Mouse (Mus musculus) midbrain, embryonic 12.5 days (tissue): ENCODE measurements around the gene Olfr1358. TPM values are rescaled to one million over a fixed set of nuclear protein-coding genes. Genes with fewer than 3 reads are reported as not detected.
"Not testable (repeated sequence)": the region's sequence is repeated elsewhere in the genome, so short reads cannot be mapped to it uniquely, and the experiment has no call there.

ENCODE experiments used
- ATAC-seq: fragments of 200-750 bp; cut with Nextera tagmentation; 2 replicates; pipeline ENCODE4 v1.8.0; 2017; ENCODE audit warnings: low read depth, moderate TSS enrichment, moderate library complexity; ENCODE audit not compliant: low FRiP score
- H3K27ac ChIP-seq: fragments of 300-500 bp; sonication (generic); replicated peaks from 2 replicates; pipeline ENCODE4 v1.5.1; 2016; ENCODE audit warnings: mild to moderate bottlenecking
- H3K27me3 ChIP-seq: fragments of 300-500 bp; sonication (generic); 2 replicates; pipeline ENCODE4 v1.6.1; 2016; ENCODE audit warnings: mild to moderate bottlenecking
- H3K36me3 ChIP-seq: fragments of 300-500 bp; sonication (generic); 2 replicates; pipeline ENCODE4 v1.6.1; 2016
- H3K4me1 ChIP-seq: fragments of 300-500 bp; sonication (generic); 2 replicates; pipeline ENCODE4 v1.6.1; 2016
- H3K4me2 ChIP-seq: fragments of 300-500 bp; sonication (generic); replicated peaks from 2 replicates; pipeline ENCODE4 v1.6.1; 2016; ENCODE audit warnings: mild to moderate bottlenecking, moderate library complexity
- H3K4me3 ChIP-seq: fragments of 300-500 bp; sonication (generic); 2 replicates; pipeline ENCODE4 v1.5.1; 2016; ENCODE audit warnings: mild to moderate bottlenecking
- H3K9ac ChIP-seq: fragments of 300-500 bp; sonication (generic); replicated peaks from 2 replicates; pipeline ENCODE4 v1.6.1; 2016; ENCODE audit warnings: mild to moderate bottlenecking, moderate library complexity
- H3K9me3 ChIP-seq: fragments of 300-500 bp; sonication (generic); 2 replicates; pipeline ENCODE4 v1.6.1; 2016; ENCODE audit warnings: mild to moderate bottlenecking
- WGBS: fragments of 180-500 bp; shearing (Covaris S2); methylation state at CpG from one replicate; pipeline ENCODE4 v1.1.7; 2016; 5-methylcytosine and 5-hydroxymethylcytosine counted together
- polyA plus RNA-seq: library from polyadenylated mRNA; unstranded; fragments of >200 nt; fragmentation: Nextera tagmentation; extraction: Ambion mirVana; gene quantifications from 2 replicates; pipeline ENCODE4 v1.2.1, GENCODE M21; 2016

The Olfr1358 gene
- not detected in 2 replicates for polyA plus RNA-seq

DNA sequence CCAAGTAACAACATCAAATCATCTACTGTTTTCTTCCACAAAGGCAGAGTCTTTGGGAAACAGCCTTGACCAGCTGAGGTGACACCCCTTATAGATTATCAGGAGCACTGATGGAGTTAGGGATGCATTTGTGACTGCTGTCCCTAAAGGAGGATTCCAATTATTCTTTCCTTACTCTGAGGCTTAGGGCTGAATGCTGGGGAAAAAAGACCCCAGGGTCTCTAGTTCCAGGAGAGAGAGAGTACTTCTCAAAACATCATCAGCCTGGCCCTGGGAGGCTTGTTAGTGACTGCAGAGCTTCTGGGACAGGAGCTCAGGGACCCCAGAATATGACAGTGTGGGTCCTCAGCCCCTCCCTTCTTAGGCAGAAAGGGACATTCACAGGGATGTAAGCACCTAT lies at the start of gene Olfr1358:
Olfr1358 (plus strand) TSS at position 301 of the 400 bp plus-strand sequence.
- no peaks in the 10 kb centered on the region for H3K36me3 ChIP-seq
- no peak within 1 kb of the TSS for H3K4me2 ChIP-seq

GRCm38 (mm10) chr10:78467761-78468310 lies 49.4 kb upstream of the Olfr1358 start:
- ATAC-seq: no peak
- H3K9ac ChIP-seq: no peak overlapping the region
- peaks cover 24% of the 10 kb centered on the region for H3K27me3 ChIP-seq
- no peak overlapping the region for H3K4me2 ChIP-seq
- WGBS: 50% methylated on average over 2 of the region's 2 CpGs
- H3K9me3 ChIP-seq: no peaks in the 10 kb centered on the region
- H3K36me3 ChIP-seq: no peaks in the 10 kb centered on the region
- H3K4me3 ChIP-seq: no peak overlapping the region
- H3K4me1 ChIP-seq: peaks cover 15% of the 10 kb centered on the region
- H3K27ac ChIP-seq: no peak overlapping the region

More for the DNA sequence above, at the start of gene Olfr1358:
- no peak for ATAC-seq
- Histone ChIP-seq H3K27ac (no peak within 1 kb of the TSS), H3K27me3 (no peaks in the 10 kb centered on the region), H3K4me3 (no peak within 1 kb of the TSS), H3K4me1 (no peaks in the 10 kb centered on the region), H3K9me3 (no peaks in the 10 kb centered on the region), H3K9ac (no peak within 1 kb of the TSS)

DNA sequence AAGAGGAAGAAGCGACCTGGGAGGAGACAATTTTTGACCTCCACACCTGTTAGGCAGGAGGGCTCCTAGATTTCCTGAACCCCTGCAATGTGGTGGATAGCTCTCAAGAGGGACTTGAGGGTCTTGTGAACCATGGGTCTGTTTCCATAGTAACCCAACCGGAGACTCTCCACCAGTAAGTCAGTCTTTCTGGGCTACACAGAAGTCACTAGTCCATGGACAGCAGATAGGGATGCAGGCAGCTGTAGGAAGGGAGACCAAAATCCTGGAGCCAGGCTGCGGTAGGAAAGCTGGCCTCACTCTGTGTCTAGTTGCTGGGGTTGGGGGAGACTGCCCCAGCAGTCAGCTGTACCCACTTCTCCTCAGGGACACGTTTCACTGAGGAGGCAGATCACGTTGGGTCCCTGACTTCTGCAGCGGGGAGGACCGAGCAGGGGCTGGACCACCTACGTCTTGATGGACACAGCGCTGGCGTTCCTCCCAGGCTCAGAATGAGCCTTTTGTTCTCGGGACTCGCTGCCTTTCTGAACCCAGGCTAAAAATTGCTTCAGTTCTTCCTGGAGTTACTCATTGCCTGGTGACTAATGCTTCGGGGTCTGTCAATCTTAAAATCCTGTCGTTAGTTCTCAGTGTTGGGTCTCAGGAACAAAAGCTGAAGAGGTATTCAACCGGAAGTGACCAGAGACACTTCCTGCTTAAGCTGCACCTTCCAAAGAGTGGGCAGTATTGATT lies 46.5 kb upstream of the Olfr1358 start:
- ATAC-seq: no peak
- no peaks in the 10 kb centered on the region for H3K9me3 ChIP-seq
- H3K27me3 ChIP-seq: peaks cover 10% of the 10 kb centered on the region
- no peak overlapping the region for H3K27ac ChIP-seq
- H3K9ac ChIP-seq: no peak overlapping the region
- 43% methylated on average over 15 of the region's 15 CpGs for WGBS
- peak overlapping the region; percentile 33 for H3K4me2 ChIP-seq
- no peaks in the 10 kb centered on the region for H3K36me3 ChIP-seq
- no peak overlapping the region for H3K4me3 ChIP-seq
- H3K4me1 ChIP-seq: peaks cover 5% of the 10 kb centered on the region; the same call in 1 of the 2 replicates

DNA sequence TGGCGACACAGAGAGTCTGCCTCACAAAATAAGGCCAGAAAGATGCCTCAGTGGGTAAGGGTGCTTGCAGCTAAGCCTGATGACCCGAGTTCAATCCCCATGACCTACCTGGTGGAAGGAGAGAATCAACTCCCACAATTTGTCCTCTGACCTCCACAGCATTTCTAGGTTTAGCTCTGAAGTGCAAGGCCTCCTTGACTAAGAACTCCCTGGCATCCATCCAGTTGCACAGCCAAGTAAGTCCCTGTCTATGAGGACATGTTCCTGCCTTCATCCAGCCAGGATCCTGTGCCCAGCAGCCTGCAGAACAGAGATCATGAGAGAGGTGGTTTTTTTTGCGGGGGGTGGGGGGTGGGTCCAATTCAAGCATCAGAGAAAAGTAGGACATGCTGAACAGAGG lies 45.2 kb upstream of the Olfr1358 start:
- no peaks in the 10 kb centered on the region for H3K36me3 ChIP-seq
- 81% methylated on average over 3 of the region's 3 CpGs for WGBS

DNA sequence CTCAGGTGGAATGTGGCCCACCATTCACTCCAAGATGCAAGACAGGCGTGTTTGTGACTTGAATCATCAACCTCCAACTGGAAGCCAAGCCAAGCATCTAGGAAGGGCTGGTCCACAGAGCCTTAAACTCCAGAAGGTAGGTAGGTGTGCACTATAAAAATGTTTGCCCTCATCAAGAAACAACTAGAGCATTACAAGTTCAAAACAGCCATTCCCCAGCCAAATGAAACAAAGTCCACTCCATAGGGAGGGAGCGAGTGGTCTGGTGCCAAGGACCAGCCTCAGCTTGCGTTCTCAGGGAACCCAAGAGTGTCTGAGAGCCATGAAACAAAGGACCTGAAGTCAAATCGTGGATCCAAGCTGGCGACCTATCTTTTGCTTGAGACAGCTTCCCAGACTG lies 43.8 kb upstream of the Olfr1358 start:
- H3K27me3 ChIP-seq: peaks cover 3% of the 10 kb centered on the region; the same call in 1 of the 2 replicates
- no peaks in the 10 kb centered on the region for H3K9me3 ChIP-seq
- H3K9ac ChIP-seq: no peak overlapping the region
- H3K36me3 ChIP-seq: no peaks in the 10 kb centered on the region
- H3K4me2 ChIP-seq: no peak overlapping the region
- ATAC-seq: no peak
- 64% methylated on average over 5 of the region's 5 CpGs for WGBS
- no peak overlapping the region for H3K27ac ChIP-seq
- H3K4me3 ChIP-seq: no peak overlapping the region
- H3K4me1 ChIP-seq: peaks cover 5% of the 10 kb centered on the region; the same call in 1 of the 2 replicates

More for the DNA sequence above, 45.2 kb upstream of the Olfr1358 start:
- Histone ChIP-seq H3K4me3 (no peak overlapping the region), H3K4me1 (peaks cover 5% of the 10 kb centered on the region; the same call in 1 of the 2 replicates), H3K4me2 (no peak overlapping the region), H3K27me3 (peaks cover 10% of the 10 kb centered on the region), H3K9ac (no peak overlapping the region), H3K27ac (no peak overlapping the region), H3K9me3 (no peaks in the 10 kb centered on the region)
- ATAC-seq: no peak

GRCm38 (mm10) chr10:78474759-78475158 lies 42.5 kb upstream of the Olfr1358 start:
- WGBS: 70% methylated on average over 8 of the region's 8 CpGs
- H3K4me2 ChIP-seq: no peak overlapping the region
- peaks cover 5% of the 10 kb centered on the region; the same call in 1 of the 2 replicates for H3K4me1 ChIP-seq
- ATAC-seq: no peak
- H3K36me3 ChIP-seq: no peaks in the 10 kb centered on the region
- no peak overlapping the region for H3K27ac ChIP-seq
- no peaks in the 10 kb centered on the region; the same call in 1 of the 2 replicates for H3K27me3 ChIP-seq
- H3K9ac ChIP-seq: no peak overlapping the region
- H3K9me3 ChIP-seq: no peaks in the 10 kb centered on the region
- H3K4me3 ChIP-seq: no peak overlapping the region

GRCm38 (mm10) chr10:78476821-78477220 lies 40.4 kb upstream of the Olfr1358 start:
- no peak overlapping the region for H3K27ac ChIP-seq
- no peak overlapping the region for H3K9ac ChIP-seq
- H3K4me3 ChIP-seq: no peak overlapping the region
- no peak for ATAC-seq
- no peak overlapping the region for H3K4me2 ChIP-seq
- peaks cover 6% of the 10 kb centered on the region for H3K4me1 ChIP-seq
- H3K27me3 ChIP-seq: peaks cover 6% of the 10 kb centered on the region; the same call in 1 of the 2 replicates
- H3K9me3 ChIP-seq: no peaks in the 10 kb centered on the region
- 69% methylated on average over 4 of the region's 4 CpGs for WGBS
- H3K36me3 ChIP-seq: no peaks in the 10 kb centered on the region

GRCm38 (mm10) chr10:78480954-78481927 lies 36.0 kb upstream of the Olfr1358 start:
- no peaks in the 10 kb centered on the region for H3K9me3 ChIP-seq
- H3K27ac ChIP-seq: no peak overlapping the region
- no peaks in the 10 kb centered on the region for H3K36me3 ChIP-seq
- 39% methylated on average over 21 of the region's 21 CpGs for WGBS
- H3K4me3 ChIP-seq: peak overlapping the region; percentile 53
- H3K4me1 ChIP-seq: peaks cover 13% of the 10 kb centered on the region
- H3K4me2 ChIP-seq: peak overlapping the region; percentile 83
- ATAC-seq: no peak; the same call in none of the 2 replicates
- H3K27me3 ChIP-seq: peaks cover 25% of the 10 kb centered on the region
- peak overlapping the region; percentile 62; the same call in 1 of the 2 replicates for H3K9ac ChIP-seq

GRCm38 (mm10) chr10:78481928-78482499 lies 35.2 kb upstream of the Olfr1358 start:
- Histone ChIP-seq H3K4me1 (peaks cover 13% of the 10 kb centered on the region), H3K9me3 (no peaks in the 10 kb centered on the region), H3K9ac (peak overlapping the region; percentile 62; the same call in 1 of the 2 replicates), H3K36me3 (no peaks in the 10 kb centered on the region), H3K27me3 (peaks cover 32% of the 10 kb centered on the region), H3K27ac (no peak overlapping the region), H3K4me3 (peak overlapping the region; percentile 53), H3K4me2 (peak overlapping the region; percentile 83)
- WGBS: under 1% methylated on average over 35 of the region's 35 CpGs
- peak; percentile 95 for ATAC-seq

GRCm38 (mm10) chr10:78485369-78485768 lies 31.9 kb upstream of the Olfr1358 start:
- WGBS: 85% methylated on average over 2 of the region's 2 CpGs
- H3K27ac ChIP-seq, H3K9ac ChIP-seq, H3K4me3 ChIP-seq, ATAC-seq, H3K36me3 ChIP-seq, H3K4me2 ChIP-seq, H3K9me3 ChIP-seq: not testable (repeated sequence)
- Histone ChIP-seq H3K27me3 (peaks cover 37% of the 10 kb centered on the region), H3K4me1 (peaks cover 20% of the 10 kb centered on the region)

GRCm38 (mm10) chr10:78486871-78487270 lies 30.4 kb upstream of the Olfr1358 start:
- no peak overlapping the region for H3K27ac ChIP-seq
- no peak for ATAC-seq
- 69% methylated on average over 5 of the region's 5 CpGs for WGBS

More at GRCm38 (mm10) chr10:78486871-78487270, 30.4 kb upstream of the Olfr1358 start:
- H3K9me3 ChIP-seq: no peaks in the 10 kb centered on the region
- H3K4me2 ChIP-seq: no peak overlapping the region
- H3K36me3 ChIP-seq: no peaks in the 10 kb centered on the region
- H3K4me1 ChIP-seq: peaks cover 13% of the 10 kb centered on the region
- no peak overlapping the region for H3K4me3 ChIP-seq
- H3K9ac ChIP-seq: no peak overlapping the region
- H3K27me3 ChIP-seq: peaks cover 31% of the 10 kb centered on the region
